25 mouse cellular contexts compared by ENCODE assay signal in genomic region chr3:41386299-41386698, GRCm38 (mm10).
DNase-seq lines count a peak whose midpoint lies in the region; ATAC-seq lines count a peak whose summit lies in the region.
"Had no signal": no experiment of that assay in that cellular context is flagged by ENCODE, and none has a peak within 500 bp of the region (broad histone marks: within the 10 kb centered on the region; RNA-seq: fewer than 3 reads in every experiment).

No protein-coding gene starts in this region.

- no peak overlapping the region for H3K4me3 ChIP-seq in kidney, embryonic 16.5 days (ENCODE audit: low read length)
- H3K4me3 ChIP-seq in intestine, embryonic 16.5 days (ENCODE audit: low read length), result no peak overlapping the region
- H3K4me3 ChIP-seq: embryonic facial prominence, embryonic 10.5 days; embryonic facial prominence, embryonic 12.5 days; forebrain, embryonic 13.5 days; forebrain, embryonic 15.5 days had no signal

- no peaks in the 10 kb centered on the region for H3K36me3 ChIP-seq in kidney, embryonic 16.5 days (ENCODE audit: insufficient read depth, low read length)
- H3K36me3 ChIP-seq in intestine, embryonic 16.5 days (ENCODE audit: control insufficient read depth, insufficient read depth, low read length), result no peaks in the 10 kb centered on the region
- H3K36me3 ChIP-seq: embryonic facial prominence, embryonic 10.5 days; embryonic facial prominence, embryonic 12.5 days; forebrain, embryonic 15.5 days; G1E had no signal

- no peaks in the 10 kb centered on the region for H3K9me3 ChIP-seq in kidney, embryonic 16.5 days (ENCODE audit: low read length)
- no peaks in the 10 kb centered on the region for H3K9me3 ChIP-seq in intestine, embryonic 16.5 days (ENCODE audit: control insufficient read depth, low read length)
- H3K9me3 ChIP-seq: embryonic facial prominence, embryonic 10.5 days; embryonic facial prominence, embryonic 12.5 days; forebrain, embryonic 13.5 days; forebrain, embryonic 15.5 days; G1E had no signal

- DNase-seq in kidney, adult 18-20 months, result no peak
- peak; percentile 9 for DNase-seq in R1 (ENCODE audit: low read depth, low spot score)
- peak; percentile 48 for DNase-seq in yolk sac, embryonic 10.5 days (ENCODE audit: low spot score)
- no peak for DNase-seq in gastrocnemius, adult 18-20 months (ENCODE audit: low spot score)
- DNase-seq in layer of hippocampus, postnatal 25 days (ENCODE audit: extremely low spot score in 1 of 2, low spot score in 1 of 2), result no peak
- DNase-seq: adrenal gland, adult 2 months; adrenal gland, postnatal 10 days; adrenal gland, postnatal 25 days; B cell, adult 2 months; cerebellum, adult 11 months; cerebellum, adult 18-20 months; cerebellum, adult 8-10 months; cerebellum, adult 9-11 months; cerebellum, postnatal 14 days; cerebellum, postnatal 36 days had no signal

- H3K27me3 ChIP-seq in kidney, embryonic 16.5 days (ENCODE audit: insufficient read depth, low read length), result no peaks in the 10 kb centered on the region
- H3K27me3 ChIP-seq in intestine, embryonic 16.5 days (replicated peaks; ENCODE audit: control insufficient read depth, insufficient read depth, low read length), result no peaks in the 10 kb centered on the region
- H3K27me3 ChIP-seq: CH12.LX; embryonic facial prominence, embryonic 12.5 days; forebrain, embryonic 13.5 days; forebrain, embryonic 15.5 days; Patski had no signal

- no peak overlapping the region for H3K9ac ChIP-seq in kidney, embryonic 16.5 days (replicated peaks; ENCODE audit: low read length)
- no peak overlapping the region for H3K9ac ChIP-seq in intestine, embryonic 16.5 days (ENCODE audit: low read depth, low read length)
- H3K9ac ChIP-seq: embryonic facial prominence, embryonic 12.5 days; forebrain, embryonic 13.5 days; forebrain, embryonic 15.5 days had no signal

- 0 out of 2 replicates have a peak, but pooled peaks have one; percentile 39 for ATAC-seq in kidney, embryonic 16.5 days (ENCODE audit: low FRiP score, low TSS enrichment)
- peak; percentile 61; the same call in 1 of the 2 replicates for ATAC-seq in intestine, embryonic 16.5 days
- ATAC-seq: CD4-positive, CD25-positive, alpha-beta regulatory T cell, adult 4 months; forebrain, embryonic 13.5 days; forebrain, embryonic 15.5 days; Patski had no signal

- no peak overlapping the region for H3K27ac ChIP-seq in kidney, embryonic 16.5 days (ENCODE audit: low read length)
- no peak overlapping the region for H3K27ac ChIP-seq in intestine, embryonic 16.5 days (ENCODE audit: low read length)
- H3K27ac ChIP-seq: embryonic facial prominence, embryonic 10.5 days; embryonic facial prominence, embryonic 12.5 days; forebrain, embryonic 13.5 days; forebrain, embryonic 15.5 days had no signal

- no peaks in the 10 kb centered on the region for H3K4me1 ChIP-seq in kidney, embryonic 16.5 days (ENCODE audit: insufficient read depth, low read length)
- no peaks in the 10 kb centered on the region; the same call in 1 of the 2 replicates for H3K4me1 ChIP-seq in intestine, embryonic 16.5 days (ENCODE audit: control insufficient read depth, insufficient read depth, low read length)
- H3K4me1 ChIP-seq: forebrain, embryonic 13.5 days; forebrain, embryonic 15.5 days had no signal

- WGBS in kidney, embryonic 16.5 days, result 50% methylated on average over 5 of the region's 5 CpGs
- 40% methylated on average over 5 of the region's 5 CpGs for WGBS in intestine, embryonic 16.5 days

- H3K4me2 ChIP-seq in kidney, embryonic 16.5 days (replicated peaks; ENCODE audit: low read depth, low read length), result no peak overlapping the region
- no peak overlapping the region for H3K4me2 ChIP-seq in intestine, embryonic 16.5 days (ENCODE audit: low read depth, low read length)
- H3K4me2 ChIP-seq: embryonic facial prominence, embryonic 12.5 days; forebrain, embryonic 13.5 days; forebrain, embryonic 15.5 days had no signal

Comparison
In these comparisons a context has a peak if more than half of its experiments do, and no peak if none do; other contexts are left out.
1. DNase-seq: peak in R1 (single experiment) and yolk sac, embryonic 10.5 days (single experiment); none in kidney, adult 18-20 months (single experiment), gastrocnemius, adult 18-20 months (single experiment) and layer of hippocampus, postnatal 25 days (0 of 2).